Mouse (Mus musculus) urinary bladder, adult 2 months (tissue): ENCODE data around the gene Myh6. TPM values are rescaled to one million over a fixed set of nuclear protein-coding genes. Genes with fewer than 3 reads are reported as not detected.
"Not testable (repeated sequence)": the region's sequence is repeated elsewhere in the genome, so short reads cannot be mapped to it uniquely, and the experiment has no call there.

Experiments
- DNase-seq: peaks from one replicate; pipeline ENCODE4 v3.0.0; 2022; ENCODE audit warnings: low spot score
- polyA plus RNA-seq: library from polyadenylated mRNA; depleted of rRNA; stranded (reverse); fragments of >200 nt; gene quantifications from 2 replicates; pipeline ENCODE4 v1.2.3, GENCODE M21; 2012; rRNA removed

Gene Myh6
- 0.15 and 0.22 TPM in 2 replicates for polyA plus RNA-seq

DNA sequence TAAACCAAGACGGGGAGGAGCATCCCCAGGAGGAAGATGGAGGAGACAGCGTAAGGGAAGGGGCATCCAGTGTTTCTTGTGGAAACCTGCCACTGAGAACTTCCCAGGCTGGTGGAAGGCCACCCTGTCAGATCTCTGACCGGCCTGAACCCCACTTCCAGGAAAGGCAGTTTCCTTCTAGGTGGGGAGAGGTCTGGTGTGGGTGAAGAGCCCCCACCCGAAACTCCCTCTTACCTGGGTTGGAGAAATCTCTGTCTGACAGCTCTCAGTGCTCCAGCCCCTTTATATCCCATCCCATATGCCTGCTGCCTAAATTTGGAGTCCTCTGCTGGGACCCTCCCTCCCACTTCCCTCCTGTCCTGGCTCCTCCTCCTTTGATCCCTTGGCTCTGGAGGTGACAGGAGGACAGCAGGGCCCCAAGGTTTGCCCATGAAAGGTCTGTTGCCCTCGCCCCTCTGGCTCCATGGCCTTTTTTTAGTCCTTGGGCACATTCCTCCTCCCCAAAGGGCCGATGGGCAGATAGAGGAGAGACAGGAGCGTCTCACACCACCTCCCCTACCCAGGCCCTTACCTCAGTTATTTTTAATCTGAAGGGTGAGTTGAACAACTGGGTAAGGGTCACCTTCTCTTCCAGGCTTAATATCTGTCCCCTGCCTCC lies at the start of gene Myh6:
TSS of gene Myh6 (minus strand) at position 608 of the 658 bp plus-strand sequence.
- no peak for DNase-seq

DNA sequence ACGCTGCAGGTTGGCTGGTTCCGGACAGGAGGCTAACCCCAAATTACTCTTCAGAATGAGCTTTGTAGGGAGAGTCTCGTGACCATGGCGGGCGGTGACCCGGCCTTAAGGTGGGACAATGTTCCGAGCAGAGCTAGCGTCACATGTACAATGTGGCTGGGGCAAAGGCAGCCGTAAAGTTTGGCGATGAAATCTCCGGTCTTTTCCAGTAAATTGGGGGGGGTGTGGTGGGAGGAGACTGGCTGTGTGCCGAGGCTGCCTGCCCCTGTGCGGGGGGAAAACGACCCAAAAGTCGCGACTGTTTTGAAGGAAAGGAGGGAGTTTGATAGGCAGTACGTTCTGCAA lies 49.0 kb upstream of the Myh6 start:
- no peak for DNase-seq

GRCm38 (mm10) chr14:55014991-55015766 lies 48.5 kb upstream of the Myh6 start, which contains the start of gene Ngdn:
Gene Ngdn, plus strand, starts transcription at chr14:55015454.
- peak; percentile 96 for DNase-seq

DNA sequence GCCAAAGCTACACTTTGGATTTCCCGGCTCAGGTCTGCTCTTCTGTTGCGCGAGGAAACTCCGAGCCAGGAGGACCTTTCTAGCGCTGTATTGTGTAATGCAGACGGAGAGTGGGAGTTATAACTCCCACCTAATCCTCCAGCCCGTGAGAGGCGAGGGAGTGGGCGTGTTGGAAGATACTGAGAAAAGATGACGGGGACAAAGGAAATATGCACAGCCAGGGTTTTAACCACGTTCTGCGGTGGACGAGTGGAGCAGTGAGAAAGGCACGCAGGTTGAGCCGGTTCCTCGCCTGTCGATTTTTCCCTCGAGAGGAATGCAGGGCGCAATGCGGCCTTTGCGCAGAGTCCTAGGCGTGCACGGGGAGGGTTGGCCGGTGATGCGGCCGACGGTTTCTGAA lies 47.9 kb upstream of the Myh6 start:
- no peak for DNase-seq

GRCm38 (mm10) chr14:55011116-55011515 lies 44.4 kb upstream of the Myh6 start:
- DNase-seq: no peak

- no peak for DNase-seq
These were observed 41.7 kb upstream of the Myh6 start for GRCm38 (mm10) chr14:55008417-55008816.

DNA sequence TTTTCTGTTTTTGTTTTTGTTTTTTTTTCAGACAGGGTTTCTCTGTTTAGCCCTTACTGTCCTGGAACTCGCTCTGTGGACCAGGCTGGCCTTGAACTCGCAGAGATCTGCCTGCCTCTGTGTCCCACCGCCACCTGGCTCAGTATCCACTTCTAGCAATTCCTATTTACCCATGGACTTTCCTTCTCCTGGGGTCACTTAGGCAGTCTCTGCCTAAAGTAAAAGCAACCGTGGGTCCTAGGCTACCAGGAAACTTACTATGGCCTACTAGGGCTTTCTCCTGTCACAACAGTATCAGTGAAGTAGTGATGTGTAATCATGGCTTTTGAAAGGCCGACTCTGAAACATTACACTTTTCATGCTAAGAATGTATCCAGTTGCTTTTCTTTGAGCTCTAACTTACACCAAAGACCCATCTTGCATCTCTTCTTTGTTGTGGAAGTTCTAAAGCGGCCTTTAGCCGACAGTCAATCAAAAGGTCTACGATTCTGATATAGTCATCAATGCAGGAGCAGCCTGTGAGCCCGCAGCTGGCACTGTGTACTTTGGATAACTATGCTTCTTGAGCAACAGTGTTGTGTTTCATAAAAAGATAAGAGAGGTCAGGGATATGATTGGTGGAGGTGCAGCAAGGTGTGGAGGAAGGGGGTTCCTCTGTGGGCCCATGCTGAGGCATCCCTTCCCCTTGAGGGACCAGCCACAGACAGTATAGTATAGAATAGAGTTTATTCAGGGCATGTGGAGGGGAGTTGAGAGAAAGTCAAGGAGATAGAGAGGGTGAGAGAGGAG lies 40.6 kb upstream of the Myh6 start:
- DNase-seq: no peak

DNA sequence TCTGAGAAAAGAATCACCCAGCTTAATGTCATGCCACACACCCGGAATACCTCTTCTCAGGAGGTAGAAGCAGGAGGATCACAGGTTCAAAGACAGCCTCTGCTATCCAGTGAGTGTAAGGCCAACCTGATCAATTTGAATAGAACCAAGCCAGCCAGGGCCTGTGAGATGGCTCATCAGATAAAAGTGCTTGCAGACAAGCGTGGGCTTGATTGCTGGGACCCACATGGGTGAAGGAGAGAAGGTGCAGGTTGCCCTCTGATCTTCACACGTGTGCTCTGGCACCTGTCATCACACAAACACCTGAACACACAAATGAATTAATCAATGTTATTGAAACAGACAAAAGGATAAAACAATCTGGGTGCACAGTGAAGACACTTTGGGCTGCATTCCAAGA lies 39.8 kb upstream of the Myh6 start:
- no peak for DNase-seq

DNA sequence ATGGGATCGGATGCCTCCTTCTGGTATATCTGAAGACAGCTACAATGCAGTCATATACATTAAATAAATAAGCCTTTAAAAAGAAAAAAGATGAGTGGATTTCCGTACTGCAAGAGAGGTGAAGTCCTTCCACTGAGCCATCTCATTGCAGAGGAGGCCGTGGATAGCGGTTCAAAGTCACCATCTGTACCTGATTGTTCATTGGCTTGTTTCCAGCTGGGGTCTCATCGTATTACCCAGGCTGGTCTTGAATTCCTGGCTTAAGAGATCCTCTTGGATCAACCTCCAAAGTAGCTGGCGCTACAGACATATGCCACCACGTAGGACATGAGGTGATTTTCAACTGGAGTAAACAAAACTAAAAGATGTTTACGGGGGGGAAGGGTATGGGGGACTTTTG lies 39.2 kb upstream of the Myh6 start:
- no peak for DNase-seq

- DNase-seq: no peak
These were observed 38.8 kb upstream of the Myh6 start for GRCm38 (mm10) chr14:55005506-55005905.

- DNase-seq: no peak
These were observed 37.4 kb upstream of the Myh6 start for GRCm38 (mm10) chr14:55003878-55004855.

DNA sequence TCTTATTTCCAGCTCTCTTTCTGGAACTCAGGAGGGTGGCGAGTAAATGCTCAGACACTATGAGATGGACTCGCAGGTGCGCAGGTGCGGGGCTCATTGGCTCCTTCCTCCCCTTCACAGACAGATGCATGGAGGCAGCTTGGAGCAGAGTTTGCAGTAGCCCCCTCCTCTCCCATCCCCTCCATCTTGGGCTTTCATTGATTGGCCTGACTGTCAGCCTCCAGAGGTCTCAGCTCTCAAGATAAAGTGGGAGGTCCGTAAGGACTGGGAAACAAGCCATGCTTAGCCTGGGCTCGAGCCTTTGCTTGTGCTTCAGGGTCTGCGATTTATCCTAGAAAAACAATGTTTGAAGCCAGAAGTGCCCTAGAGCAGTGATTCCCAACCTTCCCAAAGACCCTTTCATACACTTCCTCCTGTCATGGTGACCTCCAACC lies 36.0 kb upstream of the Myh6 start:
- DNase-seq: no peak

DNA sequence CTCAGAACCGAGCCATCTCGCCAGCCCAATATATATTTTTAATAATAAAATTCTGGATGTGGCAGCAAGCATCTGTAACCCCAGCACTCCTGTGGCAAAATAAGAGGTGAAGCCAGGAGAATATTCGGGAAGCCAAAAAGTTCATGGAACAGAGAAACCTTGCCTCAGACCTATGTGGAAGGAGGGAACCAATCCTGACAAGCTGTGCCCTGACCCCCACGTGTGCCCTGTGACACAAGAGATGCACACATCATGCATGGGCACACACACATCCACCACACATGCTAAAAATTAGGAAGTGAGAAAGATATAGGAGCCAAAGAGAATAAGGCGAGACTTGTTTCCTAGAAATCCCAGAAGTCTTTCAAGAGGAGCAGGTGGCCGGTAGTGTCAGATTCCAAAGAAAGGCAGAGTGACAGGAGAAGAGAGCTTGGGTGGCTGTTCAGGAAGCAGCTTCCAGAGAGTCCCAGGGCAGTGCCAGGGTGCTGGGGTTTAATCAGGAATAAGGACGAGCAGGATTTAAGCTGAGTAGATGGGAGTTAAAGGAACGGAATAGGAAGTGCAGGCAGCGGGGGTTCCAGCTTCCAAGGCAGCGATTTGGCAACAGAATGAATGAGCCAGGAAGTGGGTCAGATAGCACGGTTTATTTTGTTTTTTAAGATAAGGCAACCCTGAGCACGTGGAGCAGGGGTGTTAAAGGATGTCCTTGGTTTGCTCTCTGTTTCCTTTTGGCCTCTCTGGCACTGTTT lies 35.4 kb upstream of the Myh6 start:
- DNase-seq: no peak

- DNase-seq: no peak
These were observed 34.7 kb upstream of the Myh6 start for GRCm38 (mm10) chr14:55001446-55001845.

DNA sequence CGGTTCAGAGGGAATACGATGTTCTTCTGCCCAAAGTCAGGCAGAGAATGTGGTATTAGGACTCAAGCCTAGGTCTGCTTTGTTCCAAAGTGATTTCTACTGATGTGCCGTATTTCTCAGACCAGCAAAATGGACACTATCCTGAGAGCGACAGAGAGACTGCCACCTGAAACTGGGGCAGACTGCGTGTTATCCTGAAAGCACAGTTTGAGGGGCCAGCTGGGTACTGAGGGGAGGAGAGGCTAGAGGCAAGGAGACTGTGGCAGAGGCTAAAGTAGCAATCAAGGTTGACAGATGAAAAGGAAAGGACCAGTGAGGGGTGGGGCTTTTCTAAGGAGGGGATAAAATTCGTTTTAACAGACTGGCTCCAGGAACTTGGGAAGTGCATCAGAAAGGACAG lies 34.1 kb upstream of the Myh6 start:
- no peak for DNase-seq

DNA sequence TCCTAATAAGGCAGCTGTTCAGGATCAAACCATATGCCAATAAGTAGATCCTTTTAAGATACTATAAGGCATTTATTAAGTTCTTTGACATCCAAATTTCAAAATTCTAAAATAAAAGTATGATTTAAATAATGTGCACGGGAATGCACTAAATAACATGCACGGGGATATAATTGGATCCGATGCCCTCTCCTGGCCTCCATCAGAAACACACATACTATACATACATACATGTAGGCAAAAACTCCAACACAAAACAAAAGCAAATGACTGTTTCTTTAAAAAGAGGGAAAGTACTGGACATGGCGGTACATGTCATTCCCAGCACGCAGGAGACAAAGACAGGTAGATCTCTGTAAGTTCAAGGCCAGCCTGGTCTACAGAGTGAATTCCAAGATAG lies 33.1 kb upstream of the Myh6 start:
- not testable (repeated sequence) for DNase-seq

DNA sequence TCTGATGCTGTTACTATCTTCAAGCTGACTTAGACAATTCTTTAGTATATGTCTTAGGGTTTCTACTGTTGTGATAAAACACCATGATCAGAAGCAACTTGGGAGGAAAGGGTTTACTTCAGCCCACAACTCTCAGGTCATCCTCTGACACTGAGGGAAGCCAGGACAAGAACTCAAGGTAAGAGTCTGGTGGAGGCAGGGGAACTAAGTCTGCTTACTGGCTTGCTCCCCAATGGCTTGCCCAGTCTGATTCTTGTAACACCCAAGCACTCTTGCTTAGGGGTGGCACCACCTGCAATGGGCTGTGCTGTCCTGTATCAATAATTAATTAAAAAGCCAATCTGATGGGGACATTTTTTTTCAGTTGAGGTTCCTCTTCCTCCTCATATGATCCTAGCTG lies 32.0 kb upstream of the Myh6 start:
- DNase-seq: no peak

DNA sequence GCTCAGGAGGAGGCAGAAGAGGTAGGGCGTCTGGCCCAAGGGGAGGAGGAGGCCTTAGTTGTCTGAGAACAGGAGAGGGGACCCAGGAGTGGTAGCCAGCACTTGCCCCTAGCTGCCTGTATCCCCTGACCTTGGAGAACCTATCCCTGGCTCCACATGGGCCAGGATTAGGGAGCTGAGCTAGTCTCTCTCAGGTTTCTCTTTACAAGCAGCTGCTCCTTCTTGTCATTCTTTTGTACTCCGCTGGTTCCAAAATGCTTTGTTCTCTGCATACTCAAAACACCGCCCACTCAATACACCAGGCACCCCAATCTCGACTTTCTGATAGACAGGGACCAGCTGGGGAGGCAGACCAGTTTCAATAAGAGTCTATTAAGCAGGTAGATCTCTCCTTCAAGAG lies 30.6 kb upstream of the Myh6 start:
- DNase-seq: no peak

DNA sequence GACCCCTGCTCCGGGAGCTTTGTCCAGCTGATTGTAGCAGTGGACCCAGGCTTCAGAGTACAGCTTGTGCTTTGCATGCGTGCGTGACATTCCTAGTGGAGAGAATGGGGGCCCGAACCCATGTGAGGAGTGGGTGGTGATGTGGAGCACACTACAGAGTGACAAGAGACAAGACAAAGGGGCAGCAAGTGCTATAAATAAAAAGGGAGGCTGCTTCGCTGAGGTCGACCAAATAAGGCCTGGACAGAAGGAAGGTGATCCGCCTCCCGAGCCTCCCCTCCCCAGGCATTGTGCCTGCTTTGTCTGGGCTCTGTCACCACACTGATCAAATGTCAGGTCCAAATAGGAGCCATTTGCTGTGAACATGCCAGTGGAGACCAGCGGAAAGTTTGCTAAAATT lies 30.1 kb upstream of the Myh6 start:
- no peak for DNase-seq

DNA sequence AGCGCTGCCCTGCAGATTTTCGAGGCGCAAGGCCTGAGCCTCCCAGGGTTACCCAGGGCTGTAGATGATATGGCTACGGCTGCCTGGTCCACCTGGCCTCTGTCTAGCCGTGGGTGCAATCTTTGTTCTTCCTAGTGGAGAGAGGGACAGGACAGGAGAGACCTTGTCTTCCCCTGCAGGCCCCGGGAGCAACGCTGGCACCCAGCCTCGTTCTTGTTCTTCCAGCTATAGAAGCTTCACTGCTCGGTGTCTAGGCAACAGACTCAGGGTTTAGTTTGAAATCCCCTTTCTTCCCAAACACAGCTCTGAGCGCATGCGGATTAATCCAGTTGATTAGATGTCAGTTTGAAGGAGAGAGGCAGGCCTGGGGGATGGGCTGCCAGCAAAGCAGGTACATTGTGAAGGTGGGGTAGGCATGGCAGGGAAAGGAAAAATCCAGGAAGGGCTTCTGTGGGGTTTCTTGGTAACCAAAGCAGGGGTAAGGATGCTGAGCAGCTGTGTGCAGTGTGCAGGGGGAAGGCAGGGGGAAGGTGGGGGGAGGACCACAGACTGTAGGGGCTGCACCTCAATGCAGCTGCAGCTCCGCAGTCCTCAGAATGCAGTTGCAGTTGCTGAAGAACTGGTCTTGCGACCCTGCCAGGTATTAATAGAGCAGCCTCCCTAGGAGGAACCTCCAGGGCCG lies 28.9 kb upstream of the Myh6 start:
- DNase-seq: no peak
